Mouse (Mus musculus): ENCODE measurements around the gene Arl1. TPM values are rescaled to one million over a fixed set of nuclear protein-coding genes. Genes with fewer than 3 reads are reported as not detected.
"Not testable (repeated sequence)": the region's sequence is repeated elsewhere in the genome, so short reads cannot be mapped to it uniquely, and the experiment has no call there.

Arl1 gene
- polyA plus RNA-seq, 1 experiment from 2014 or later, result 173 TPM

DNA sequence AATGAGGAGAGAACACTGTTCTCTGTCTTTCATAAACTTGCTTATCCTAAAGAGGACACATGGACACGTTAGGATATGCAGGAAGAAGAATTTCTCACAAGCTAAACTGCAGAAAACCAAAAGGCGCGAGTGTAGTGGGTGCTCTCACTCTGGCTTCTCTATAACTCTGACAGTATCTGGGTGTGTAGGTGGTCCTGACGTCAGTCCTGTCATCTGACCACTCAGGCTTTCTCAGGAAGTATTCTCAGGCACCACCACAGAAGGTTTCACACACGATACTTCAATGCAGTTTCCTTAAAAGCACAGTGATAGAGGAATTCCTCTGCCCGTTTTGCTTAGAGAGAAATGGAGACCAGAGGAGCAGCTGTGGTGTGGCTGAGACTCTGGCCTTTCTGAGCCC, 45.5 kb downstream of the Arl1 start:
- H3K27ac ChIP-seq (ENCODE audit: low read length), result no peak overlapping the region
- ATAC-seq, result no peak
- H3K9ac ChIP-seq (replicated peaks; ENCODE audit: low read depth), result no peak overlapping the region
- no peaks in the 10 kb centered on the region for H3K9me3 ChIP-seq (ENCODE audit: low read length)
- DNase-seq (ENCODE audit: low spot score), result no peak
- 82% methylated on average over 6 of the region's 6 CpGs for WGBS
- H3K36me3 ChIP-seq (ENCODE audit: insufficient read depth, low read length), result 0 out of 2 replicates have a peak, but pooled peaks cover 7% of the 10 kb centered on the region
- no peak overlapping the region for H3K4me2 ChIP-seq (replicated peaks; ENCODE audit: low read depth, low read length)
- TF ChIP-seq EP300 (IDR thresholded peaks at IDR 0.05) (no peak), CTCF (IDR thresholded peaks at IDR 0.05) (no peak)
- H3K27me3 ChIP-seq (replicated peaks; ENCODE audit: insufficient read depth, low read length), result no peaks in the 10 kb centered on the region
- H3K4me1 ChIP-seq (ENCODE audit: insufficient read depth, low read depth, low read length), result no peaks in the 10 kb centered on the region
- no peak overlapping the region for H3K4me3 ChIP-seq (ENCODE audit: low read depth, low read length)

DNA sequence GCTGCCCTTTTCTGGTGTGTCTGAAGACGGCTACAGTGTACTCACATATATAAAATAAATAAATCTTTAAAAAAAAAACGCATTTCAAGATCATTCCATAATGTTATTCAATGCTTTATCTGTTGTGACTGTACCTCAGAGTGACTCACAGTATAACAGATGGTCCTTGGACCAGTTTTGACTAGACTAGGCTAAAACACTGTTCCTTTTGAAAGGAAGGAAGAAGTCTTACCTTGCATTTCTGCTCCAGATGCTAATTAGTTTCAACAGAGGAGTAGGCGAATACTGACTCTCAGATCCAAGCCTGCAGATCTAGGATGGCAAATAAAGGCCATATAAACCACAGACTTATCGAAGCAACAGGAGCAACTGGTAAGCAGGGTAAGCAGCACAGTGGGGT, 50.1 kb downstream of the Arl1 start:
- H3K4me3 ChIP-seq (ENCODE audit: low read depth, low read length), result no peak overlapping the region
- no peak overlapping the region for H3K4me2 ChIP-seq (replicated peaks; ENCODE audit: low read depth, low read length)
- no peaks in the 10 kb centered on the region for H3K27me3 ChIP-seq (replicated peaks; ENCODE audit: insufficient read depth, low read length)
- no peak for TF ChIP-seq EP300 (IDR thresholded peaks at IDR 0.05)
- TF ChIP-seq CTCF (IDR thresholded peaks at IDR 0.05), result no peak
- no peak for ATAC-seq
- peaks cover 8% of the 10 kb centered on the region; the same call in 1 of the 2 replicates for H3K36me3 ChIP-seq (ENCODE audit: insufficient read depth, low read length)
- H3K9ac ChIP-seq (replicated peaks; ENCODE audit: low read depth), result no peak overlapping the region
- WGBS, result 84% methylated on average over 4 of the region's 4 CpGs
- no peak overlapping the region for H3K27ac ChIP-seq (ENCODE audit: low read length)
- no peaks in the 10 kb centered on the region for H3K9me3 ChIP-seq (ENCODE audit: low read length)
- no peak for DNase-seq (ENCODE audit: low spot score)
- no peaks in the 10 kb centered on the region for H3K4me1 ChIP-seq (ENCODE audit: insufficient read depth, low read depth, low read length)

DNA sequence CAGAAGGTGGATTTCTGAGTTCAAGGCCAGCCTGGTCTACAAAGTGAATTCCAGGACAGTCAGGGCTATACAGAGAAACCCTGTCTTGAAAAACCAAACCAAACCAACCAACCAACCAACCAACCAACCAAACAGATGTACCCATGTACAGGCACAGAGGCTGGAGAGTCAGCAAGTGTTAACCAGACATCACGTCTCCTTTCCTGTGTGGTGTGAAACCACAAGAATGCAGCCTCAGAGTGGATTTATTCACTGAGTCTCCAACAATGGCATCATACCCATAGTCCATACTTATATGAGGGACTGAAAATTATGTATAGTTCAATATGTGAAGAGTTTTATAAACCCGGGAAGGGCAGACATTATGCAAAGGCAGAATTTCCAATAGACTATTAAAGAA, 52.5 kb downstream of the Arl1 start:
- H3K9me3 ChIP-seq (ENCODE audit: low read length); DNase-seq (ENCODE audit: low spot score); H3K4me1 ChIP-seq (ENCODE audit: insufficient read depth, low read depth, low read length); H3K27me3 ChIP-seq (replicated peaks; ENCODE audit: insufficient read depth, low read length); H3K4me2 ChIP-seq (replicated peaks; ENCODE audit: low read depth, low read length); H3K9ac ChIP-seq (replicated peaks; ENCODE audit: low read depth); H3K4me3 ChIP-seq (ENCODE audit: low read depth, low read length); H3K36me3 ChIP-seq (ENCODE audit: insufficient read depth, low read length); H3K27ac ChIP-seq (ENCODE audit: low read length); ATAC-seq: not testable (repeated sequence)
- WGBS, result 84% methylated on average over 2 of the region's 2 CpGs

DNA sequence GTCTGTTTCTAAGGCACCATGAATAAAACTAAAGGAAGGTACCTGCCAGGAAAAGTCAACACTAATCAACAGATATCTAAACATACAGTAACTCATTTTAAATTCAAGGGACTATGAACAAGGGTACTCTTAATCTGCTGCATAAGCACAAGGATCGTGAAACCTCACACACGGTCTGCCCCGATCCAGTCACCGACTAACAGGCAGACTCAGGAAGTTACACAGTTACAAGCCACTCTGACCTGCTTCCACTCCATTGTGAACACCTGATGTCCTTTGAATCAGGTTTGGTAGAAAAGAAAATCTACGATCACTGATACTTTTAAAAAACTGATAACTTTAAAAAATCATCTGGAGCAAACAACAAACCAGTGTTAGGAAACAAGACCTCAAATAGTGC, 53.3 kb downstream of the Arl1 start:
- Histone ChIP-seq H3K9ac (replicated peaks; ENCODE audit: low read depth) (no peak overlapping the region), H3K4me2 (replicated peaks; ENCODE audit: low read depth, low read length) (no peak overlapping the region), H3K9me3 (ENCODE audit: low read length) (no peaks in the 10 kb centered on the region), H3K4me1 (ENCODE audit: insufficient read depth, low read depth, low read length) (no peaks in the 10 kb centered on the region), H3K4me3 (ENCODE audit: low read depth, low read length) (no peak overlapping the region), H3K27ac (ENCODE audit: low read length) (no peak overlapping the region), H3K36me3 (ENCODE audit: insufficient read depth, low read length) (peaks cover 10% of the 10 kb centered on the region; the same call in 1 of the 2 replicates), H3K27me3 (replicated peaks; ENCODE audit: insufficient read depth, low read length) (no peaks in the 10 kb centered on the region)
- no peak for TF ChIP-seq CTCF (IDR thresholded peaks at IDR 0.05)
- no peak for TF ChIP-seq EP300 (IDR thresholded peaks at IDR 0.05)
- ATAC-seq, result no peak
- no peak for DNase-seq (ENCODE audit: low spot score)
- 87% methylated on average over 5 of the region's 5 CpGs for WGBS

DNA sequence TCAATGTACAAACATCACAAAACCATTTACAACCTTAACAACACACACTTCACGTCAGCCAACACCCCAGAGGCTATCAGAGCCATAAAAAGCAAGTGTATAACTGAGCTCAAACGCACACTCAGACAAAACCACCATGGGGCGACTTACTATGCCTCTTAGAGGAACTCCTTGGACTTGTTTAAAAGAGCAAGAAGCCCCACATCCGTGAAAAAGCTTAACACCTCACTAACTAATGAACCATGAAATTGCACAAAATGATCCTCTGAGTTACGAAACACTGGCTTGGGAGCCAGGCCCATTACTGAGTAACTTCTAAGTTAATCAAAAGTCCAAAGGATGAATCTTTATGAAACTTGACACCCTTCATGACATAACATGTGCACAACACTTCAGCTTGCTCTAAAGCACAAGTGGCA, 53.9 kb downstream of the Arl1 start:
- Histone ChIP-seq H3K36me3 (ENCODE audit: insufficient read depth, low read length) (peaks cover 10% of the 10 kb centered on the region; the same call in 1 of the 2 replicates), H3K4me1 (ENCODE audit: insufficient read depth, low read depth, low read length) (no peaks in the 10 kb centered on the region), H3K4me2 (replicated peaks; ENCODE audit: low read depth, low read length) (no peak overlapping the region), H3K27me3 (replicated peaks; ENCODE audit: insufficient read depth, low read length) (no peaks in the 10 kb centered on the region), H3K4me3 (ENCODE audit: low read depth, low read length) (no peak overlapping the region), H3K9ac (replicated peaks; ENCODE audit: low read depth) (no peak overlapping the region), H3K9me3 (ENCODE audit: low read length) (no peaks in the 10 kb centered on the region), H3K27ac (ENCODE audit: low read length) (no peak overlapping the region)
- DNase-seq (ENCODE audit: low spot score) (no peak), ATAC-seq (no peak)
- WGBS, result 71% methylated on average over 5 of the region's 5 CpGs
- TF ChIP-seq EP300 (IDR thresholded peaks at IDR 0.05) (no peak), CTCF (IDR thresholded peaks at IDR 0.05) (no peak)

DNA sequence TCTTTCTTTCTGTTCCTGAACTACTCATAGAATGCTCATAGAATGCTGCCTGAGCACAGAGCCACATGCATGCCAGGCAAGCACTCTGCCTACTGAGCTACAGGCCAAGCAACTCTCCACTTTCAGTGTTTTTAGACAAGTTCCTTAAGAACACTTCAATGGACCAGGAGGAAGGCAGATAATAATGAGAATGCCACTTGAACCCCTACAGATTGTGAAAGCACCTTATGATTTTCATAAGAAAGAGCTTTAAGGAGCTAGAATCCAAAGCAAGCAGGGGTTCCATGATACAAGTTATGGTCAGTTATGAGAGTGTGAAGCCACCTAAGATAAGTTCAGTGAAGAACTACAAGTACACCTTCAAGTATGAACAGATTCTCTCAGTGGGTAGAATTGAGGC, 63.0 kb downstream of the Arl1 start:
- no peaks in the 10 kb centered on the region for H3K9me3 ChIP-seq (ENCODE audit: low read length)
- ATAC-seq, result peak; percentile 92
- no peak for TF ChIP-seq CTCF (IDR thresholded peaks at IDR 0.05)
- TF ChIP-seq EP300 (IDR thresholded peaks at IDR 0.05), result peak; percentile 82
- no peak overlapping the region for H3K9ac ChIP-seq (replicated peaks; ENCODE audit: low read depth)
- no peak overlapping the region for H3K27ac ChIP-seq (ENCODE audit: low read length)
- no peaks in the 10 kb centered on the region for H3K27me3 ChIP-seq (replicated peaks; ENCODE audit: insufficient read depth, low read length)
- H3K36me3 ChIP-seq (ENCODE audit: insufficient read depth, low read length), result no peaks in the 10 kb centered on the region
- no peaks in the 10 kb centered on the region for H3K4me1 ChIP-seq (ENCODE audit: insufficient read depth, low read depth, low read length)
- no peak overlapping the region for H3K4me3 ChIP-seq (ENCODE audit: low read depth, low read length)
- H3K4me2 ChIP-seq (replicated peaks; ENCODE audit: low read depth, low read length), result no peak overlapping the region
- peak; percentile 78 for DNase-seq (ENCODE audit: low spot score)

Other genes with a start within 250 kb of the Arl1 start
- 120 and 125 TPM in 2 replicates for gene Chpt1, start 226.8 kb upstream of the Arl1 start, polyA plus RNA-seq (2015; fragmentation: Nextera tagmentation; extraction: Ambion mirVana)
- 0.10 and 0.12 TPM in 2 replicates for gene Mybpc1, start 125.7 kb upstream of the Arl1 start, polyA plus RNA-seq (2015; fragmentation: Nextera tagmentation; extraction: Ambion mirVana)
- gene Spic, start 45.8 kb upstream of the Arl1 start, polyA plus RNA-seq (2015; fragmentation: Nextera tagmentation; extraction: Ambion mirVana), result 0.33 and 0.44 TPM in 2 replicates
- gene Utp20, start 95.9 kb downstream of the Arl1 start, polyA plus RNA-seq (2015; fragmentation: Nextera tagmentation; extraction: Ambion mirVana), result 6.5 TPM in 2 replicates
- 0.13 and 0.14 TPM in 2 replicates for gene Slc5a8, start 155.1 kb downstream of the Arl1 start, polyA plus RNA-seq (2015; fragmentation: Nextera tagmentation; extraction: Ambion mirVana)

Measured in lung, postnatal 0 days (tissue).